20 mouse cellular contexts compared by ENCODE assay signal in the genomic region with DNA sequence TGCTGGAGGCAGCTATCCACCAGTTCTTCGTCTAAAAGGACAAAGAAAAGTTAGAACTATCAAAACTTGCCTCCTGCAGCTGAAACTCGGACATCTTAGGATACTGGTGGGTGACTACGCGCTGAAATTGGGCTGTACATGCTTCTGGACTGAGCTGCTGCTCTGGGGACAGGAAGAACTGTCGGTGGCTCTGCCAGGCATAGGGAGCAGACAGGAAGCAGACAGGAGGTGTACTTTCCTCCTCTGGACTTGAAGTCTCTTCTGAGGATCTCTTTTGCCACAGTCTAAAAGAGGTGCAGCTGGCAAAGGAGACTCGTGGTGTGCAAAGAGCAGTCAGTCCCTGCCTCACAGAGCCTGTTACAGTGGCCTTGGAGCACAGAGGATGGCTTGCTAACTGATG. TPM values are rescaled to one million over a fixed set of nuclear protein-coding genes. Genes with fewer than 3 reads are reported as not detected.
DNase-seq lines count a peak whose midpoint lies in the region; ATAC-seq lines count a peak whose summit lies in the region.
"Had no signal": no experiment of that assay in that cellular context is flagged by ENCODE, and none has a peak within 500 bp of the region (broad histone marks: within the 10 kb centered on the region; RNA-seq: fewer than 3 reads in every experiment).

No protein-coding gene starts in this region.

- 53% methylated on average over 6 of the region's 6 CpGs for WGBS in embryonic facial prominence, embryonic 11.5 days
- WGBS in embryonic facial prominence, embryonic 10.5 days = 59% methylated on average over 6 of the region's 6 CpGs
- WGBS in lung, embryonic 15.5 days = 52% methylated on average over 6 of the region's 6 CpGs
- WGBS in embryonic facial prominence, embryonic 14.5 days = 57% methylated on average over 6 of the region's 6 CpGs
- WGBS in kidney, embryonic 14.5 days = 66% methylated on average over 6 of the region's 6 CpGs
- 61% methylated on average over 6 of the region's 6 CpGs for WGBS in midbrain, embryonic 13.5 days

- DNase-seq in embryonic facial prominence, embryonic 11.5 days (ENCODE audit: low spot score) = no peak
- DNase-seq in embryonic facial prominence, embryonic 10.5 days (ENCODE audit: low spot score) = no peak
- DNase-seq in lung, postnatal 36 days = no peak
- DNase-seq in embryonic facial prominence, embryonic 14.5 days (ENCODE audit: low spot score) = no peak
- DNase-seq: adrenal gland, adult 2 months; adrenal gland, postnatal 25 days; cerebellum, adult 18-20 months; cerebellum, adult 9-11 months; cerebellum, postnatal 36 days; forebrain, postnatal 0 days; gastrocnemius, postnatal 14 days; heart, adult 2 months; heart, postnatal 10 days had no signal

- no peaks in the 10 kb centered on the region for H3K27me3 ChIP-seq in embryonic facial prominence, embryonic 11.5 days (ENCODE audit: control insufficient read depth, insufficient read depth, low read length)
- no peaks in the 10 kb centered on the region for H3K27me3 ChIP-seq in embryonic facial prominence, embryonic 10.5 days (replicated peaks; ENCODE audit: low read depth, poor library complexity, severe bottlenecking)
- H3K27me3 ChIP-seq in lung, embryonic 15.5 days = no peaks in the 10 kb centered on the region
- no peaks in the 10 kb centered on the region for H3K27me3 ChIP-seq in embryonic facial prominence, embryonic 14.5 days (replicated peaks; ENCODE audit: control insufficient read depth, insufficient read depth, low read length)
- no peaks in the 10 kb centered on the region for H3K27me3 ChIP-seq in kidney, embryonic 14.5 days (ENCODE audit: control insufficient read depth, insufficient read depth, low read length)
- no peaks in the 10 kb centered on the region for H3K27me3 ChIP-seq in midbrain, embryonic 13.5 days
- H3K27me3 ChIP-seq: embryonic facial prominence, embryonic 13.5 days; forebrain, embryonic 13.5 days had no signal

- H3K4me1 ChIP-seq in embryonic facial prominence, embryonic 11.5 days (ENCODE audit: control insufficient read depth, insufficient read depth, low read length) = no peaks in the 10 kb centered on the region
- H3K4me1 ChIP-seq in embryonic facial prominence, embryonic 10.5 days = peaks cover 6% of the 10 kb centered on the region; the same call in 1 of the 2 replicates
- H3K4me1 ChIP-seq in lung, embryonic 15.5 days = no peaks in the 10 kb centered on the region
- H3K4me1 ChIP-seq in embryonic facial prominence, embryonic 14.5 days (ENCODE audit: control insufficient read depth, insufficient read depth, low read length) = no peaks in the 10 kb centered on the region
- no peaks in the 10 kb centered on the region for H3K4me1 ChIP-seq in kidney, embryonic 14.5 days (ENCODE audit: control insufficient read depth, insufficient read depth, low read length)
- H3K4me1 ChIP-seq in midbrain, embryonic 13.5 days (replicated peaks) = no peaks in the 10 kb centered on the region
- H3K4me1 ChIP-seq: embryonic facial prominence, embryonic 13.5 days; forebrain, embryonic 13.5 days; hindbrain, embryonic 10.5 days had no signal

- H3K9ac ChIP-seq in embryonic facial prominence, embryonic 11.5 days (replicated peaks; ENCODE audit: low read length) = peak overlapping the region; percentile 22; the same call in 1 of the 2 replicates
- no peak overlapping the region for H3K9ac ChIP-seq in lung, embryonic 15.5 days
- 0 out of 2 replicates have a peak overlapping the region, but pooled peaks have one; percentile 8 for H3K9ac ChIP-seq in embryonic facial prominence, embryonic 14.5 days (ENCODE audit: low read depth, low read length)
- H3K9ac ChIP-seq in kidney, embryonic 14.5 days (ENCODE audit: low read depth, low read length) = no peak overlapping the region
- H3K9ac ChIP-seq in midbrain, embryonic 13.5 days (replicated peaks) = no peak overlapping the region
- H3K9ac ChIP-seq: embryonic facial prominence, embryonic 13.5 days; forebrain, embryonic 13.5 days; forebrain, postnatal 0 days; hindbrain, embryonic 14.5 days had no signal

- H3K9me3 ChIP-seq in embryonic facial prominence, embryonic 11.5 days (replicated peaks; ENCODE audit: control insufficient read depth, low read length) = no peaks in the 10 kb centered on the region
- no peaks in the 10 kb centered on the region for H3K9me3 ChIP-seq in embryonic facial prominence, embryonic 10.5 days
- H3K9me3 ChIP-seq in lung, embryonic 15.5 days = no peaks in the 10 kb centered on the region
- H3K9me3 ChIP-seq in embryonic facial prominence, embryonic 14.5 days (ENCODE audit: control insufficient read depth, low read length) = no peaks in the 10 kb centered on the region
- no peaks in the 10 kb centered on the region for H3K9me3 ChIP-seq in kidney, embryonic 14.5 days (ENCODE audit: control insufficient read depth, low read length)
- no peaks in the 10 kb centered on the region; the same call in 1 of the 2 replicates for H3K9me3 ChIP-seq in midbrain, embryonic 13.5 days
- H3K9me3 ChIP-seq: embryonic facial prominence, embryonic 13.5 days; forebrain, embryonic 13.5 days; hindbrain, embryonic 10.5 days had no signal

- no peaks in the 10 kb centered on the region for H3K36me3 ChIP-seq in embryonic facial prominence, embryonic 11.5 days (replicated peaks; ENCODE audit: control insufficient read depth, insufficient read depth, low read depth, low read length)
- no peaks in the 10 kb centered on the region for H3K36me3 ChIP-seq in embryonic facial prominence, embryonic 10.5 days (replicated peaks)
- no peaks in the 10 kb centered on the region for H3K36me3 ChIP-seq in lung, embryonic 15.5 days
- no peaks in the 10 kb centered on the region for H3K36me3 ChIP-seq in embryonic facial prominence, embryonic 14.5 days (ENCODE audit: control insufficient read depth, insufficient read depth, low read length)
- no peaks in the 10 kb centered on the region for H3K36me3 ChIP-seq in kidney, embryonic 14.5 days (ENCODE audit: control insufficient read depth, insufficient read depth, low read length)
- H3K36me3 ChIP-seq in midbrain, embryonic 13.5 days = no peaks in the 10 kb centered on the region
- H3K36me3 ChIP-seq: embryonic facial prominence, embryonic 13.5 days; hindbrain, embryonic 10.5 days had no signal

- no peak overlapping the region for H3K4me2 ChIP-seq in embryonic facial prominence, embryonic 11.5 days (ENCODE audit: low read depth, low read length)
- 0 out of 2 replicates have a peak overlapping the region, but pooled peaks have one; percentile 13 for H3K4me2 ChIP-seq in lung, embryonic 15.5 days
- no peak overlapping the region for H3K4me2 ChIP-seq in embryonic facial prominence, embryonic 14.5 days (ENCODE audit: low read depth, low read length)
- H3K4me2 ChIP-seq in kidney, embryonic 14.5 days (replicated peaks; ENCODE audit: low read depth, low read length) = no peak overlapping the region
- H3K4me2 ChIP-seq in midbrain, embryonic 13.5 days (replicated peaks) = no peak overlapping the region
- H3K4me2 ChIP-seq: embryonic facial prominence, embryonic 13.5 days; forebrain, embryonic 13.5 days; hindbrain, embryonic 14.5 days had no signal

- no peak overlapping the region for H3K4me3 ChIP-seq in embryonic facial prominence, embryonic 11.5 days (ENCODE audit: low read depth, low read length)
- H3K4me3 ChIP-seq in embryonic facial prominence, embryonic 10.5 days = no peak overlapping the region
- H3K4me3 ChIP-seq in lung, embryonic 15.5 days = no peak overlapping the region
- H3K4me3 ChIP-seq in embryonic facial prominence, embryonic 14.5 days (ENCODE audit: low read depth, low read length) = no peak overlapping the region
- H3K4me3 ChIP-seq in kidney, embryonic 14.5 days (ENCODE audit: low read length) = no peak overlapping the region
- no peak overlapping the region for H3K4me3 ChIP-seq in midbrain, embryonic 13.5 days (replicated peaks)
- H3K4me3 ChIP-seq: embryonic facial prominence, embryonic 13.5 days; forebrain, embryonic 13.5 days; heart, adult 2 months; hindbrain, embryonic 10.5 days had no signal

- no peak for ATAC-seq in embryonic facial prominence, embryonic 11.5 days (replicated peaks; ENCODE audit: insufficient number of reproducible peaks, low FRiP score, low TSS enrichment, low read depth)
- ATAC-seq in lung, embryonic 15.5 days (ENCODE audit: borderline replicate concordance, extremely low read depth, low FRiP score, low TSS enrichment) = no peak
- no peak for ATAC-seq in embryonic facial prominence, embryonic 14.5 days (ENCODE audit: low read depth)
- ATAC-seq in kidney, embryonic 14.5 days (ENCODE audit: low FRiP score, low TSS enrichment) = no peak
- no peak for ATAC-seq in midbrain, embryonic 13.5 days
- ATAC-seq: forebrain, embryonic 13.5 days; forebrain, postnatal 0 days had no signal

- H3K27ac ChIP-seq in embryonic facial prominence, embryonic 11.5 days (replicated peaks; ENCODE audit: low read depth, low read length) = no peak overlapping the region
- H3K27ac ChIP-seq in embryonic facial prominence, embryonic 10.5 days (replicated peaks) = no peak overlapping the region
- H3K27ac ChIP-seq in lung, embryonic 15.5 days = no peak overlapping the region
- no peak overlapping the region for H3K27ac ChIP-seq in embryonic facial prominence, embryonic 14.5 days (replicated peaks; ENCODE audit: low read depth, low read length)
- no peak overlapping the region for H3K27ac ChIP-seq in kidney, embryonic 14.5 days (ENCODE audit: low read depth, low read length)
- no peak overlapping the region for H3K27ac ChIP-seq in midbrain, embryonic 13.5 days
- H3K27ac ChIP-seq: embryonic facial prominence, embryonic 13.5 days; forebrain, embryonic 13.5 days; heart, adult 2 months; hindbrain, embryonic 10.5 days; hindbrain, embryonic 14.5 days had no signal

RNA-seq across cellular contexts. Expression of gene Spa17, which starts 20.9 kb away (rescaled TPM):
- polyA plus RNA-seq in embryonic facial prominence, embryonic 11.5 days (2014; fragmentation: Nextera tagmentation; extraction: Ambion mirVana) = 10.7 and 11.0 TPM in 2 replicates
- 8.0 and 9.2 TPM in 2 replicates for polyA plus RNA-seq in embryonic facial prominence, embryonic 10.5 days (2016; fragmentation: Nextera tagmentation; extraction: Ambion mirVana)
- polyA plus RNA-seq in lung, embryonic 15.5 days (2015; fragmentation: Nextera tagmentation; extraction: Ambion mirVana) = 8.2 and 8.4 TPM in 2 replicates
- polyA plus RNA-seq in embryonic facial prominence, embryonic 14.5 days (2014; fragmentation: Nextera tagmentation; extraction: Ambion mirVana) = 6.9 and 10.2 TPM in 2 replicates
- 6.7 and 8.0 TPM in 2 replicates for polyA plus RNA-seq in kidney, embryonic 14.5 days (2014; fragmentation: Nextera tagmentation; extraction: Ambion mirVana)
- 10.7 and 13.6 TPM in 2 replicates for polyA plus RNA-seq in midbrain, embryonic 13.5 days (2015; fragmentation: Nextera tagmentation; extraction: Ambion mirVana)

RNA-seq across cellular contexts. Expression of gene Siae, which starts 37.1 kb away (rescaled TPM):
- 5.8 and 8.0 TPM in 2 replicates for polyA plus RNA-seq in embryonic facial prominence, embryonic 11.5 days (2014; fragmentation: Nextera tagmentation; extraction: Ambion mirVana)
- 3.7 and 4.8 TPM in 2 replicates for polyA plus RNA-seq in embryonic facial prominence, embryonic 10.5 days (2016; fragmentation: Nextera tagmentation; extraction: Ambion mirVana)
- polyA plus RNA-seq in lung, embryonic 15.5 days (2015; fragmentation: Nextera tagmentation; extraction: Ambion mirVana) = 11.6 and 13.0 TPM in 2 replicates
- 13.4 and 13.9 TPM in 2 replicates for polyA plus RNA-seq in embryonic facial prominence, embryonic 14.5 days (2014; fragmentation: Nextera tagmentation; extraction: Ambion mirVana)
- 6.8 and 10.8 TPM in 2 replicates for polyA plus RNA-seq in kidney, embryonic 14.5 days (2014; fragmentation: Nextera tagmentation; extraction: Ambion mirVana)
- polyA plus RNA-seq in midbrain, embryonic 13.5 days (2015; fragmentation: Nextera tagmentation; extraction: Ambion mirVana) = 8.1 and 9.2 TPM in 2 replicates

RNA-seq across cellular contexts. Expression of gene Nrgn, which starts 39.9 kb away (rescaled TPM):
- 1.9 and 3.4 TPM in 2 replicates for polyA plus RNA-seq in embryonic facial prominence, embryonic 11.5 days (2014; fragmentation: Nextera tagmentation; extraction: Ambion mirVana)
- polyA plus RNA-seq in embryonic facial prominence, embryonic 10.5 days (2016; fragmentation: Nextera tagmentation; extraction: Ambion mirVana) = 0.48 and 1.0 TPM in 2 replicates
- polyA plus RNA-seq in lung, embryonic 15.5 days (2015; fragmentation: Nextera tagmentation; extraction: Ambion mirVana) = 7.0 and 8.1 TPM in 2 replicates
- polyA plus RNA-seq in embryonic facial prominence, embryonic 14.5 days (2014; fragmentation: Nextera tagmentation; extraction: Ambion mirVana) = 7.0 and 8.8 TPM in 2 replicates
- polyA plus RNA-seq in kidney, embryonic 14.5 days (2014; fragmentation: Nextera tagmentation; extraction: Ambion mirVana) = 3.1 and 3.4 TPM in 2 replicates
- polyA plus RNA-seq in midbrain, embryonic 13.5 days (2015; fragmentation: Nextera tagmentation; extraction: Ambion mirVana) = 3.4 and 3.7 TPM in 2 replicates

RNA-seq across cellular contexts. Expression of gene Vsig2, which starts 53.6 kb away (rescaled TPM):
- polyA plus RNA-seq in embryonic facial prominence, embryonic 11.5 days (2014; fragmentation: Nextera tagmentation; extraction: Ambion mirVana) = 0.49 TPM in 1 of 2 replicates, not detected in the other
- 0.59 and 0.78 TPM in 2 replicates for polyA plus RNA-seq in embryonic facial prominence, embryonic 10.5 days (2016; fragmentation: Nextera tagmentation; extraction: Ambion mirVana)
- polyA plus RNA-seq in lung, embryonic 15.5 days (2015; fragmentation: Nextera tagmentation; extraction: Ambion mirVana) = 26.5 and 33.3 TPM in 2 replicates
- polyA plus RNA-seq in embryonic facial prominence, embryonic 14.5 days (2014; fragmentation: Nextera tagmentation; extraction: Ambion mirVana) = 1.2 and 1.5 TPM in 2 replicates
- 1.1 and 1.3 TPM in 2 replicates for polyA plus RNA-seq in kidney, embryonic 14.5 days (2014; fragmentation: Nextera tagmentation; extraction: Ambion mirVana)
- 0.37 and 0.42 TPM in 2 replicates for polyA plus RNA-seq in midbrain, embryonic 13.5 days (2015; fragmentation: Nextera tagmentation; extraction: Ambion mirVana)

Comparison
In these comparisons a context has a peak if more than half of its experiments do, and no peak if none do; other contexts are left out.
1. H3K9ac ChIP-seq: peak in embryonic facial prominence, embryonic 11.5 days (single experiment) and embryonic facial prominence, embryonic 14.5 days (single experiment); none in lung, embryonic 15.5 days (single experiment), kidney, embryonic 14.5 days (single experiment) and midbrain, embryonic 13.5 days (single experiment).